Mouse (Mus musculus) heart, adult 2 months (tissue): ENCODE results near the gene Srms. TPM values are rescaled to one million over a fixed set of nuclear protein-coding genes. Genes with fewer than 3 reads are reported as not detected.

ENCODE experiments used
- DNase-seq, 2 experiments: peaks; one replicate each; pipeline ENCODE4 v3.0.0; 2021
- H3K27ac ChIP-seq: fragments of 200-600 bp; 2 replicates; pipeline ENCODE4 v1.8.1; 2022
- H3K27me3 ChIP-seq: fragments of 200-500 bp; 2 replicates; pipeline ENCODE4 v1.6.1; 2012; ENCODE audit warnings: mild to moderate bottlenecking, low read length, inconsistent platforms, mixed read lengths; ENCODE audit not compliant: control insufficient read depth, insufficient read depth
- H3K36me3 ChIP-seq: fragments of 200-500 bp; 2 replicates; pipeline ENCODE4 v1.6.1; 2012; ENCODE audit warnings: low read length, inconsistent platforms; ENCODE audit not compliant: control insufficient read depth, insufficient read depth
- H3K4me1 ChIP-seq: fragments of 200-500 bp; 2 replicates; pipeline ENCODE4 v1.6.1; 2011; ENCODE audit warnings: low read length; ENCODE audit not compliant: control insufficient read depth, insufficient read depth
- H3K4me3 ChIP-seq: fragments of 200-600 bp; 2 replicates; pipeline ENCODE4 v1.8.1; 2022
- H3K79me2 ChIP-seq: fragments of 200-500 bp; replicated peaks from 2 replicates; pipeline ENCODE4 v1.6.1; 2012; ENCODE audit warnings: mild to moderate bottlenecking, inconsistent platforms, low read length, moderate library complexity, mixed read lengths; ENCODE audit not compliant: control insufficient read depth, insufficient read depth
- H3K9ac ChIP-seq: fragments of 200-500 bp; 2 replicates; pipeline ENCODE4 v1.6.1; 2012; ENCODE audit warnings: low read depth, mild to moderate bottlenecking, control low read depth, inconsistent platforms, low read length, mixed read lengths
- CTCF ChIP-seq: fragments of 200-600 bp; IDR thresholded peaks from 2 replicates; pipeline ENCODE4 v1.8.1; 2022; ENCODE audit warnings: antibody characterized with exemption, mild to moderate bottlenecking, moderate library complexity
- EP300 ChIP-seq: fragments of 200-500 bp; IDR thresholded peaks from 2 replicates; pipeline ENCODE4 v1.6.1; 2011; ENCODE audit warnings: low read depth, low read length, control low read depth; ENCODE audit not compliant: insufficient read depth
- POLR2A ChIP-seq: fragments of 200-500 bp; IDR thresholded peaks from 2 replicates; pipeline ENCODE4 v1.6.1; 2011; ENCODE audit warnings: mild to moderate bottlenecking, low read depth, low read length, control low read depth; ENCODE audit not compliant: insufficient read depth
- WGBS: fragments of 180-500 bp; shearing (Covaris S2); methylation state at CpG from one replicate; pipeline ENCODE4 v1.1.7; 2018; 5-methylcytosine and 5-hydroxymethylcytosine counted together
- intact Hi-C: fragments of 180-260 bp; cut with DNase I; formaldehyde crosslinking; loops from one replicate; pipeline ENCODE4 v1.15.1; 2025
- polyA plus RNA-seq: library from polyadenylated mRNA; depleted of rRNA; stranded (reverse); fragments of >200 nt; gene quantifications from 2 replicates; pipeline ENCODE4 v1.2.3, GENCODE M21; 2012
- total RNA-seq, 2 experiments: library from RNA; stranded (reverse); gene quantifications; 2 replicates each; pipeline ENCODE4 v1.2.3; 2021

The Srms gene
- total and polyA plus RNA-seq, 3 experiments = 0.44 to 0.59 (median 0.59) TPM

GRCm38 (mm10) chr2:181242314-181242665 is 29.3 kb upstream of the Srms start:
- H3K4me1 ChIP-seq = peaks cover 12% of the 10 kb centered on the region
- H3K36me3 ChIP-seq = no peaks in the 10 kb centered on the region
- TF ChIP-seq CTCF = no peak
- no peak for TF ChIP-seq POLR2A
- TF ChIP-seq EP300 = no peak
- peak overlapping the region; percentile 86 for H3K4me3 ChIP-seq
- H3K27me3 ChIP-seq = no peaks in the 10 kb centered on the region
- WGBS = 66% methylated on average over 3 of the region's 3 CpGs
- no peak for DNase-seq
- no peak overlapping the region for H3K9ac ChIP-seq
- H3K79me2 ChIP-seq = no peaks in the 10 kb centered on the region
- H3K27ac ChIP-seq = peak overlapping the region; percentile 88
- intact Hi-C loops = loop anchor here (2.0 to 5.0 kb wide), 2 partner anchors 47 to 75 kb away; partner anchors contain the start of genes Gmeb2 and Rtel1

- TF ChIP-seq EP300 (0 out of 2 replicates have a peak, but pooled peaks have one; percentile 26), POLR2A (peak; percentile 89), CTCF (no peak)
- Histone ChIP-seq H3K27ac (peak within 1 kb of the TSS; percentile 88), H3K9ac (peak within 1 kb of the TSS; percentile 77), H3K4me3 (peak within 1 kb of the TSS; percentile 86), H3K36me3 (no peaks in the 10 kb centered on the region), H3K27me3 (no peaks in the 10 kb centered on the region), H3K4me1 (peaks cover 12% of the 10 kb centered on the region), H3K79me2 (no peaks in the 10 kb centered on the region)
- peak; percentile 77 to 78 for DNase-seq
- intact Hi-C loops = loop anchor here (2.0 to 5.0 kb wide), 3 partner anchors 47 to 76 kb away; partner anchors contain the start of genes Gmeb2, Ppdpf and Rtel1
- WGBS = 4% methylated on average over 16 of the region's 16 CpGs
Observed at GRCm38 (mm10) chr2:181241602-181242313, 28.8 kb upstream of the Srms start, which contains the start of gene Helz2. Gene Helz2, minus strand, starts transcription at chr2:181242027.

- 81% methylated on average over 13 of the region's 13 CpGs for WGBS
- Histone ChIP-seq H3K27ac (peak overlapping the region; percentile 88), H3K9ac (peak overlapping the region; percentile 77), H3K4me1 (peaks cover 12% of the 10 kb centered on the region), H3K79me2 (no peaks in the 10 kb centered on the region), H3K36me3 (no peaks in the 10 kb centered on the region), H3K4me3 (peak overlapping the region; percentile 86), H3K27me3 (no peaks in the 10 kb centered on the region)
- intact Hi-C loops = loop anchor here (2.0 to 5.0 kb wide), 2 partner anchors 54 to 76 kb away; partner anchors contain the start of genes Ppdpf and Rtel1
- peak in 1 of 2 experiments; percentile 23 for DNase-seq
- TF ChIP-seq EP300 (no peak), POLR2A (no peak), CTCF (no peak)
Observed at GRCm38 (mm10) chr2:181240806-181241440, 27.9 kb upstream of the Srms start.

- H3K36me3 ChIP-seq = no peaks in the 10 kb centered on the region
- intact Hi-C loops = no loop called here
- TF ChIP-seq EP300 = no peak
- TF ChIP-seq POLR2A = no peak
- no peak for TF ChIP-seq CTCF
- no peak overlapping the region for H3K27ac ChIP-seq
- 86% methylated on average over 9 of the region's 9 CpGs for WGBS
- no peaks in the 10 kb centered on the region for H3K27me3 ChIP-seq
- no peak for DNase-seq
- peak overlapping the region; percentile 26; the same call in 1 of the 2 replicates for H3K9ac ChIP-seq
- H3K4me1 ChIP-seq = peaks cover 12% of the 10 kb centered on the region
- H3K4me3 ChIP-seq = no peak overlapping the region
- no peaks in the 10 kb centered on the region for H3K79me2 ChIP-seq
Observed at GRCm38 (mm10) chr2:181239261-181239660, 26.3 kb upstream of the Srms start.

- no peaks in the 10 kb centered on the region for H3K79me2 ChIP-seq
- WGBS = 45% methylated on average over 2 of the region's 2 CpGs
- H3K4me1 ChIP-seq = peaks cover 12% of the 10 kb centered on the region
- no peak overlapping the region for H3K27ac ChIP-seq
- no peak for DNase-seq
- H3K27me3 ChIP-seq = no peaks in the 10 kb centered on the region
- H3K36me3 ChIP-seq = no peaks in the 10 kb centered on the region
- intact Hi-C loops = no loop called here
- H3K9ac ChIP-seq = peak overlapping the region; percentile 26; the same call in 1 of the 2 replicates
- H3K4me3 ChIP-seq = no peak overlapping the region
- TF ChIP-seq CTCF (no peak), EP300 (no peak), POLR2A (no peak)
Observed at GRCm38 (mm10) chr2:181238861-181239260, 25.9 kb upstream of the Srms start.

GRCm38 (mm10) chr2:181238091-181238610 is 25.2 kb upstream of the Srms start:
- H3K79me2 ChIP-seq = no peaks in the 10 kb centered on the region
- peaks cover 10% of the 10 kb centered on the region for H3K4me1 ChIP-seq
- no peak for TF ChIP-seq POLR2A
- TF ChIP-seq EP300 = no peak
- TF ChIP-seq CTCF = no peak
- peak in 1 of 2 experiments; percentile 44 for DNase-seq
- H3K27ac ChIP-seq = no peak overlapping the region
- intact Hi-C loops = no loop called here
- H3K4me3 ChIP-seq = no peak overlapping the region
- no peaks in the 10 kb centered on the region for H3K27me3 ChIP-seq
- 62% methylated on average over 10 of the region's 10 CpGs for WGBS
- no peaks in the 10 kb centered on the region for H3K36me3 ChIP-seq
- H3K9ac ChIP-seq = no peak overlapping the region
